Mouse (Mus musculus) bone marrow, adult 2 months (tissue): ENCODE results near the gene Kcnh4.

Experiments
- CTCF ChIP-seq: fragments of 200-500 bp; IDR thresholded peaks from 2 replicates; pipeline ENCODE4 v1.5.1; 2011; ENCODE audit warnings: low read length, control low read depth; ENCODE audit not compliant: control insufficient read depth, insufficient read depth
- POLR2A ChIP-seq: fragments of 200-500 bp; IDR thresholded peaks from 2 replicates; pipeline ENCODE4 v1.6.1; 2011; ENCODE audit warnings: low read depth, mild to moderate bottlenecking, control low read depth, low read length, borderline replicate concordance; ENCODE audit not compliant: control insufficient read depth

GRCm38 (mm10) chr11:100752294-100752693 is 7.4 kb downstream of the Kcnh4 start:
- TF ChIP-seq POLR2A (no peak), CTCF (no peak)
